Mouse (Mus musculus): ENCODE results near the gene Wscd2.

DNA sequence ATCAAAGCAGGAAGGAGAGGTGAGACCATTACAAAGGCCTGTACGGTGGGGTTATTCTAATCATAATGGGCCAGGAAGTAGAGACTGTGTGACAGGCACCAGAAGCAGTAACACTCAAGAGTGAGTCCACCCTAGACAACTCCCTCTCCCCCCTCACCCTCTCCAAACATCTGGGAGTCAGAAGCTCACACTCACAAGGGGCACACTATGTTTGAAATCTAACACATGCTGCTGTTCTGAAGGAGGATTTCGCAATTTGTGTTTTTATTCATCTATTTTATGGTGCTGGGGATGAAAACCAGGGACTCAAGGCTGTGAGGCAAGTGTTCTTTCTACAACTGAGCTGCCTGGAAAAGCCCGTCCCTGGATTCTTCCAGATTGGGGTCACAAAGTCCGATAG lies 114.6 kb downstream of the Wscd2 start:
- TF ChIP-seq ZC3H11A (IDR thresholded peaks at IDR 0.05; ENCODE audit: borderline replicate concordance, low read depth, low read length): no peak
- no peak for TF ChIP-seq ZNF384 (IDR thresholded peaks at IDR 0.05; ENCODE audit: low read depth, low read length)
- no peak for TF ChIP-seq CHD2 (IDR thresholded peaks at IDR 0.05; ENCODE audit: low read depth, low read length)
- no peak for TF ChIP-seq MAFK (IDR thresholded peaks at IDR 0.05; ENCODE audit: insufficient read depth, low read depth, low read length)
- TF ChIP-seq HCFC1 (IDR thresholded peaks at IDR 0.05; ENCODE audit: borderline replicate concordance, insufficient read depth, low read length): no peak
